Mouse (Mus musculus) small intestine, adult 2 months (tissue): ENCODE measurements at regions not wholly inside any gene's neighbourhood (a gene's known extent, or its start where the extent isn't known, plus 50 kb on each side); places are given as distances from the start of the nearest gene placed in this dataset.

Experiments
- H3K27ac ChIP-seq: fragments of 200-500 bp; 2 replicates; pipeline ENCODE4 v1.5.1; 2012; ENCODE audit warnings: low read depth, low read length, control low read depth, inconsistent platforms; ENCODE audit not compliant: insufficient read depth
- H3K27me3 ChIP-seq: fragments of 200-500 bp; 2 replicates; pipeline ENCODE4 v1.6.1; 2012; ENCODE audit warnings: mild to moderate bottlenecking, moderate library complexity, low read length, inconsistent platforms; ENCODE audit not compliant: control insufficient read depth, insufficient read depth
- H3K36me3 ChIP-seq: fragments of 200-500 bp; 2 replicates; pipeline ENCODE4 v1.6.1; 2012; ENCODE audit warnings: mild to moderate bottlenecking, low read length, control low read depth, inconsistent platforms; ENCODE audit not compliant: control insufficient read depth, insufficient read depth
- H3K4me1 ChIP-seq: fragments of 200-500 bp; 2 replicates; pipeline ENCODE4 v1.6.1; 2012; ENCODE audit warnings: low read length, inconsistent platforms, mixed read lengths; ENCODE audit not compliant: control insufficient read depth, insufficient read depth, insufficient read length
- H3K4me3 ChIP-seq: fragments of 200-500 bp; 2 replicates; pipeline ENCODE4 v1.5.1; 2012; ENCODE audit warnings: low read depth, mild to moderate bottlenecking, control low read depth, inconsistent platforms, low read length, moderate library complexity
- CTCF ChIP-seq: fragments of 200-500 bp; IDR thresholded peaks from 2 replicates; pipeline ENCODE4 v1.5.1; 2012; ENCODE audit warnings: low read depth, mild to moderate bottlenecking, control low read depth, inconsistent platforms, low read length, moderate library complexity, mixed read lengths; ENCODE audit not compliant: insufficient replicate concordance, insufficient read length; ENCODE audit errors: extremely low read depth
- POLR2A ChIP-seq: fragments of 200-500 bp; IDR thresholded peaks from 2 replicates; pipeline ENCODE4 v1.6.1; 2012; ENCODE audit warnings: low read depth, mild to moderate bottlenecking, control low read depth, inconsistent platforms, low read length, moderate library complexity
- WGBS: fragments of 180-500 bp; shearing (Covaris S2); methylation state at CpG from one replicate; pipeline ENCODE4 v1.1.7; 2018; 5-methylcytosine and 5-hydroxymethylcytosine counted together

- no peaks in the 10 kb centered on the region; the same call in 1 of the 2 replicates for H3K4me1 ChIP-seq
- H3K27me3 ChIP-seq: no peaks in the 10 kb centered on the region
- no peaks in the 10 kb centered on the region for H3K36me3 ChIP-seq
- H3K27ac ChIP-seq: no peak overlapping the region
- TF ChIP-seq CTCF (no peak), POLR2A (no peak)
- no peak overlapping the region for H3K4me3 ChIP-seq
- 93% methylated on average over 7 of the region's 7 CpGs for WGBS
These were observed 116.1 kb upstream of the Rpl38 start for GRCm38 (mm10) chr11:114552176-114552575.

GRCm38 (mm10) chr11:114551262-114551661 lies 117.1 kb upstream of the Rpl38 start:
- no peak for TF ChIP-seq POLR2A
- TF ChIP-seq CTCF: no peak
- no peak overlapping the region for H3K27ac ChIP-seq
- WGBS: 75% methylated on average over 4 of the region's 4 CpGs

DNA sequence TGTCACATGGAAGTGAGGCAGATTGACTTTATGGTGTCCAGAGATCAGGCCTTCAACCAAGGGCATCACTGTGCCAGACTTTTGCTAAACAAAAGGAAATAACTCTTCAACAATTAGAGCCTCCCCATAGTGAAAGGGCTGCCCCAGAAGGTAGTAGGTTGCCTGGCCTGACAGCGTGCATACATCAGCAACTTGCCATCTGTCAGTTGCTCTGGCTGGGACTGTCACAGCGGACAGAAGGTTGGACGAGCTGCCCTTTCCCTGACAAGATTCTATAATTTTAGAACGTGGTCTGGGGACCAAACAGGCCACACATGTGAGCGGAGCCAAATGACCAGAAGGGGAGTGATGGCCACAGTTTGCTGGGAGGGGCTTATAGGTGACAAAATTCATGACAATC lies 119.7 kb upstream of the Rpl38 start:
- no peaks in the 10 kb centered on the region for H3K27me3 ChIP-seq
- no peaks in the 10 kb centered on the region; the same call in 1 of the 2 replicates for H3K4me1 ChIP-seq
- H3K36me3 ChIP-seq: no peaks in the 10 kb centered on the region
- TF ChIP-seq POLR2A (no peak), CTCF (no peak)
- WGBS: 74% methylated on average over 5 of the region's 5 CpGs
- H3K4me3 ChIP-seq: no peak overlapping the region
- no peak overlapping the region for H3K27ac ChIP-seq

More at GRCm38 (mm10) chr11:114551262-114551661, 117.1 kb upstream of the Rpl38 start:
- no peak overlapping the region for H3K4me3 ChIP-seq
- H3K36me3 ChIP-seq: no peaks in the 10 kb centered on the region
- no peaks in the 10 kb centered on the region for H3K27me3 ChIP-seq
- H3K4me1 ChIP-seq: no peaks in the 10 kb centered on the region; the same call in 1 of the 2 replicates

DNA sequence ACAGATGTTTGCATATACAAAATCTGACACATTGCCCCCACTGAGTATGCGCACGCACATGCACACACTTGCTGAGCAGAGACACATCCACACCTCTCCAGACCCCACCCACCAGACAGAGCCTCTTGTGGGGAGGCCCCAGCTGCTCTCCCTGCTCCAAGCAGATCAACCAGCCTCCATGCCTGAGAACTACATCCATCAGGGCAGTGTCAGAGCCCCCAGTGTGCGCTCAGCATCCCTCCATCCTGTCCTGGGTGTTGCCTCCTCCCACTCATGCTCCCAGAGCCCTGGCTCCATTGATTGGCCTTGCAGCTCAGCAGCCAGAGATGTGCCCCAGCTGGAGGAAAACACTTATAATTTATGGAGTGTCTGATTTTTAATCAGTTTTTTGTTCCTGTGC lies 124.1 kb upstream of the Rpl38 start:
- H3K4me3 ChIP-seq: no peak overlapping the region
- no peaks in the 10 kb centered on the region for H3K27me3 ChIP-seq
- no peaks in the 10 kb centered on the region for H3K4me1 ChIP-seq
- no peaks in the 10 kb centered on the region for H3K36me3 ChIP-seq
- WGBS: 85% methylated on average over 3 of the region's 3 CpGs
- no peak for TF ChIP-seq POLR2A
- no peak for TF ChIP-seq CTCF
- no peak overlapping the region for H3K27ac ChIP-seq

- TF ChIP-seq CTCF (no peak), POLR2A (no peak)
- Histone ChIP-seq H3K36me3 (no peaks in the 10 kb centered on the region), H3K4me3 (no peak overlapping the region), H3K27me3 (no peaks in the 10 kb centered on the region), H3K27ac (no peak overlapping the region), H3K4me1 (no peaks in the 10 kb centered on the region)
- 58% methylated on average over 8 of the region's 8 CpGs for WGBS
These were observed 126.2 kb upstream of the Rpl38 start for GRCm38 (mm10) chr11:114542167-114542566.

- Histone ChIP-seq H3K4me3 (no peak overlapping the region), H3K36me3 (no peaks in the 10 kb centered on the region), H3K4me1 (no peaks in the 10 kb centered on the region), H3K27ac (no peak overlapping the region), H3K27me3 (no peaks in the 10 kb centered on the region)
- WGBS: 73% methylated on average over 3 of the region's 3 CpGs
- no peak for TF ChIP-seq POLR2A
These were observed 127.8 kb upstream of the Rpl38 start for GRCm38 (mm10) chr11:114540503-114540902.

DNA sequence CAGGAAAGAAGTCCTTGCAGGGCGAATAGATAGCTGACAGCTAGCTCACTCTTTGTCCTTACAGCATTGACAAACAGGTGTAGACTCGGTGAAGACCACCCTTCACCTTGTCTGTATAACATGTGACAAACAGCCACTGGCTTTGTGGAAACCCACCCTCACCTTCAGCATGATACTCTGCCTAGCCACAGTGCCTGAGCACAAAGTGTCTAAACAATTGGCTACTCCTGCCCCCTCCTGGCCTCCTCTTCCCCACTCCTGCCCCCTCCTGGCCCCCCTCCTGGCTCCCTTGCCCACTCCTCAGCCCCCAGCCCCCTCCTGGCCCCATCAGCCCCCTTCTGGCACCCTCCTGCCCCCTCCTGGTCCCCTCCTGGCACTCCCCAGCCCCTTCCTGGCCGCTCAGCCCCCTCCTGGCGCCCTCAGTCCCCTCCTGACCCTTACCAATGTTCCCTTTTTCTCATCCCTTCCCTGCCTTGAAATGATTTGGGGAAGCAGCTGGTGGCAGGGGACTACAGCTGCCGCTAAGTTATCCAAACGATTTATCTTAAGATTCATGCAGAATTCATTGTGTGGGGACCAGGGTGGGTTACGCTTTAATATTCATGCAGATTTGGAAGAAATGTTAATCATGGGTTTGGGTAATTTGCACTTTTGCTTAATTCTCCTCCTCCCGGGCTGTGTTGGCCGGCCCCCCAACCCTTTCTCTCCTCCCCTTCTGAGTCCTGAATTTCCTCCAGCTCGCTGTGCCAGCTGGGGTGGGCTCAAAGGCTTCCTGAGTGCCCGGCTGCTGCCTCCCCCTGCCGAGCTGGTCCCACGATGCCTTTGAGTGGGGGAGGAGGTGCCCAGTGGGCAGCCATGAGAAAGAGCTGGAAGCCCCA lies 131.5 kb upstream of the Rpl38 start:
- Histone ChIP-seq H3K4me3 (no peak overlapping the region), H3K36me3 (no peaks in the 10 kb centered on the region), H3K27me3 (no peaks in the 10 kb centered on the region), H3K27ac (no peak overlapping the region), H3K4me1 (no peaks in the 10 kb centered on the region)
- TF ChIP-seq CTCF (no peak), POLR2A (no peak)
- 29% methylated on average over 13 of the region's 13 CpGs for WGBS
